Mouse (Mus musculus): ENCODE data around the gene Shisa8. TPM values are rescaled to one million over a fixed set of nuclear protein-coding genes. Genes with fewer than 3 reads are reported as not detected.

Gene Shisa8
- total and polyA plus RNA-seq, 2 experiments from 2014 or later = 2.7 to 6.3 TPM

DNA sequence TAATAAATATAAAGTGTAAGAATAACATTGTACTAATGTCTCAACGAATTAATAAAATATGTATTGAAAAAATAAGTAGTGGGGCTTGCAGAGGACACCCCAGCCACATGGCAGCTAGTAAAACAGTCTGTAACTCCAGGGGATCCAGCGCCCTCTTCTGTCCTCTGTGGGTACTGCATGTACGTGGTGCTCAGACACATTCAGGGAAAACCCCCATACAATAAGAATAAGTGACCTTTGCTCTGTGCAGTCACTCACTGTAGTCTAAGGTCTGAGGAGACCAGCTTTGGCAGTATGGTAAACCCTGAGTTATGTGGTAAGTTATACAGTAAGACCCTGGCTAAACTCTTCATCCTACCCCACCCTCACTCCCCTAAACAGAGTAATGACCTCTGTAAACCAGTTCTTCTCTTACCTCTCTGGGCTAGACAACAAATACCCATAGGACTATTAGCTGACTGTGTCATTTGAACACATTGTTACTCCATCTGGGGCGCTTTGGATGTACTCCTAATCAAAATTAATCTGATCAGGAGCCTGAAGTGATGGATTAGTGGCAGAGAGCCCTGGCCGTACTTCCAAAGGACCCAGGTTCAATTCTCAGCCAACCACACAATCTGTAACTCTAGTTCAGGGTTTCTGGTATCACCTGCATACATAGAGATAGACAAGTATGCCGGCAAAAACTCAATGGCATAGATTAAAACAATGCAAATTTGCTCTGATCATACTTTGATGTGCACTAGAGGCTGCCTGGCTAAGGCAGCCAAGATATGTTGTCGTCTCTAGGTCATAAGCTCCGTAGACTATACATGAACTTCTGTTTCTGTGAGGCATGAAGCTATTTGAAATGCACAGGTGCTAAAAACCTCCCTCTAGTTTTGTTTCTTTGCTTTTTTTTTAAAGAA, 47.0 kb downstream of the Shisa8 start:
- DNase-seq = peak; percentile 79
- H3K4me2 ChIP-seq (ENCODE audit: low read depth) = no peak overlapping the region
- no peak overlapping the region for H3K4me3 ChIP-seq (ENCODE audit: low read depth, low read length)
- 51% methylated on average over 8 of the region's 8 CpGs for WGBS
- peak; percentile 91 for TF ChIP-seq CTCF (IDR thresholded peaks at IDR 0.05; ENCODE audit: low read depth)
- no peaks in the 10 kb centered on the region for H3K27me3 ChIP-seq (ENCODE audit: insufficient read depth, low read length)
- no peak overlapping the region for H3K9ac ChIP-seq
- H3K27ac ChIP-seq (ENCODE audit: low read depth, low read length) = no peak overlapping the region; the same call in 1 of the 2 replicates
- peaks cover 8% of the 10 kb centered on the region for H3K36me3 ChIP-seq (ENCODE audit: insufficient read depth)
- no peaks in the 10 kb centered on the region for H3K4me1 ChIP-seq (ENCODE audit: insufficient read depth)
- ATAC-seq = peak; percentile 58
- no peaks in the 10 kb centered on the region for H3K9me3 ChIP-seq (ENCODE audit: low read length)

DNA sequence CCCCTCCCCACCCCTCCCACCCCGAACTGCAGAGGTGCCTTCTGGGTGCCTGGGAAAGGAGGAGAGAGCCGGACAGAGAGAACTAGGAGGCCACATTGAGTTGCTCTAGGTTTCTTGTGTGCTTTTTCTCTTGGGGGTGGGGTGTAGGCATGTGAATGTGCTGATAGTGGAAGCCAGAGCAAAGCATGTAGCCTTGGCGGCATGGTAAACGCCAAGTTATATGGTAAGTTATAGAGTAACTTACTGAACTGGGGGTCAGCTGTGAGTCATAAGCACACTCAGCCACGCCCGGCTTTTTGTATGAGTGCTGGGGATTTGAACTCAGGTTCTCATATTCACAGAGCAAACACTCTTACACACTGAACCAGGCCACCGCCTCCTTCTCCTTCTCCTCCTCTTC, 48.1 kb downstream of the Shisa8 start:
- Histone ChIP-seq H3K4me3 (ENCODE audit: low read depth, low read length) (no peak overlapping the region), H3K27me3 (ENCODE audit: insufficient read depth, low read length) (no peaks in the 10 kb centered on the region), H3K36me3 (ENCODE audit: insufficient read depth) (no peaks in the 10 kb centered on the region), H3K9me3 (ENCODE audit: low read length) (no peaks in the 10 kb centered on the region), H3K4me2 (ENCODE audit: low read depth) (no peak overlapping the region), H3K9ac (no peak overlapping the region), H3K4me1 (ENCODE audit: insufficient read depth) (no peaks in the 10 kb centered on the region), H3K27ac (ENCODE audit: low read depth, low read length) (no peak overlapping the region)
- DNase-seq = no peak
- no peak for TF ChIP-seq CTCF (IDR thresholded peaks at IDR 0.05; ENCODE audit: low read depth)
- ATAC-seq = no peak
- 82% methylated on average over 7 of the region's 7 CpGs for WGBS

DNA sequence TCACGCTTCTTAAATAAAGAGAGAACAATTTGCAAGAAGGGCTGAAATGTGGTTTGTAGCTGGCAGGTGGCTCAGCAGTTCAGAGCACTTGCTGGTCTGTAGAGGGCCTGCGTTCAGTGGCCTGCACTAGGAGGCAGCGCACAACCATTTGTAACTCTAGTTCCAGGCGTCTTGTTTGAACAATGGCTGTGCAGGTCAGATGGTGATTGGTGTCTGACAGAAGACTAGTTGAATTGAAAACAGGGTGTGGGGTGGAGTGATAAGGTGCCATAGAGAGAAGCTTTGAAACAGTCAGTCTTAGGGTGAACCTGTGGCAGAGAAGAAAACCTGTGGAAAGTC, 48.6 kb downstream of the Shisa8 start:
- no peak overlapping the region for H3K27ac ChIP-seq (ENCODE audit: low read depth, low read length)

DNA sequence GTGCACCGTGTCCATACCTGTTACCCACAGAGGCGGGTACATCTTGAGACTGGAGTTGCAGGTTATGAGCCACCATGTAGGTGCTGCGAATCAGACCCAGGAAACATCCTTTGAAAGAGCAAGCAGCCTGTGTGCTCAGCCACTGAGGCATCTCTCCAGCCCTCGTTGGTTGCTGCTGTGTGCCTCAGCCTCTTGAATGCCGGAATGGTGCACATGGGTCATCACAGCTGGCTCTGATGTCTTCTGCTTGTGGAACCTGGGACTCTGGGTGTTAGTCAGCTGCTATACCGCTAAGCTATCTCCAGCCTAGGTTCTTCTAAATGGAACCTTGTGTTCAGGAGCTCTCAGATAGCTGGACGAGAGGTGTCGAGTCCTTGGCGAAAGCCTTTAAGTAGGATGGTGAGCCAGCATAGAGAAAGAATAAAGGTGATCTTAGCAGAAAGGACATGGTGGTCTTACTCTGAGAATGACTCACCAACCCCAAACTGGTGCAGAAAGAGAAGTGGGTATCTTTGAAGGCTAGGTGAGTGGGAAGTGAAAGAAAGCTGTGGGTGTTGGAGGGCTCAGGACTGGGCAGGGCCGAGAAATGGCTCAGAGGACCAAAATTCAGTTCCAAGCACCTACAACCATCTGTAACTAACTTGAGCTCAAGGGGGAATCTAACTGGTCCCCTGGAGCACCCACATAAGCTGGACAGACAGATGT, 49.1 kb downstream of the Shisa8 start:
- TF ChIP-seq CTCF (IDR thresholded peaks at IDR 0.05; ENCODE audit: low read depth) = no peak
- Histone ChIP-seq H3K27me3 (ENCODE audit: insufficient read depth, low read length) (no peaks in the 10 kb centered on the region), H3K9me3 (ENCODE audit: low read length) (no peaks in the 10 kb centered on the region), H3K4me2 (ENCODE audit: low read depth) (no peak overlapping the region), H3K4me1 (ENCODE audit: insufficient read depth) (no peaks in the 10 kb centered on the region), H3K36me3 (ENCODE audit: insufficient read depth) (no peaks in the 10 kb centered on the region), H3K27ac (ENCODE audit: low read depth, low read length) (no peak overlapping the region), H3K9ac (no peak overlapping the region), H3K4me3 (ENCODE audit: low read depth, low read length) (no peak overlapping the region)
- ATAC-seq (no peak), DNase-seq (no peak)
- 83% methylated on average over 10 of the region's 10 CpGs for WGBS

More for the DNA sequence above, 48.6 kb downstream of the Shisa8 start:
- Histone ChIP-seq H3K36me3 (ENCODE audit: insufficient read depth) (no peaks in the 10 kb centered on the region), H3K9me3 (ENCODE audit: low read length) (no peaks in the 10 kb centered on the region), H3K4me1 (ENCODE audit: insufficient read depth) (no peaks in the 10 kb centered on the region), H3K27me3 (ENCODE audit: insufficient read depth, low read length) (no peaks in the 10 kb centered on the region), H3K4me2 (ENCODE audit: low read depth) (no peak overlapping the region), H3K9ac (no peak overlapping the region), H3K4me3 (ENCODE audit: low read depth, low read length) (no peak overlapping the region)
- 52% methylated on average over 4 of the region's 4 CpGs for WGBS
- DNase-seq (no peak), ATAC-seq (no peak)
- no peak for TF ChIP-seq CTCF (IDR thresholded peaks at IDR 0.05; ENCODE audit: low read depth)

- no peaks in the 10 kb centered on the region for H3K4me1 ChIP-seq (ENCODE audit: insufficient read depth)
- no peak for TF ChIP-seq CTCF (IDR thresholded peaks at IDR 0.05; ENCODE audit: low read depth)
- H3K9me3 ChIP-seq (ENCODE audit: low read length) = no peaks in the 10 kb centered on the region
- WGBS = 83% methylated on average over 12 of the region's 12 CpGs
- H3K27me3 ChIP-seq (ENCODE audit: insufficient read depth, low read length) = no peaks in the 10 kb centered on the region
- H3K4me3 ChIP-seq (ENCODE audit: low read depth, low read length) = no peak overlapping the region
- no peak overlapping the region for H3K9ac ChIP-seq
- no peak overlapping the region for H3K27ac ChIP-seq (ENCODE audit: low read depth, low read length)
- no peaks in the 10 kb centered on the region for H3K36me3 ChIP-seq (ENCODE audit: insufficient read depth)
- no peak overlapping the region for H3K4me2 ChIP-seq (ENCODE audit: low read depth)
- ATAC-seq = no peak
- DNase-seq = no peak
These were observed 50.5 kb downstream of the Shisa8 start for GRCm38 (mm10) chr15:82161965-82162600.

GRCm38 (mm10) chr15:82160731-82161640, 51.6 kb downstream of the Shisa8 start:
- WGBS = 80% methylated on average over 11 of the region's 11 CpGs
- Histone ChIP-seq H3K9me3 (ENCODE audit: low read length) (no peaks in the 10 kb centered on the region), H3K4me1 (ENCODE audit: insufficient read depth) (no peaks in the 10 kb centered on the region), H3K9ac (no peak overlapping the region), H3K27me3 (ENCODE audit: insufficient read depth, low read length) (no peaks in the 10 kb centered on the region), H3K36me3 (ENCODE audit: insufficient read depth) (no peaks in the 10 kb centered on the region), H3K27ac (ENCODE audit: low read depth, low read length) (no peak overlapping the region), H3K4me2 (ENCODE audit: low read depth) (no peak overlapping the region), H3K4me3 (ENCODE audit: low read depth, low read length) (no peak overlapping the region)
- ATAC-seq = no peak
- DNase-seq = no peak
- no peak for TF ChIP-seq CTCF (IDR thresholded peaks at IDR 0.05; ENCODE audit: low read depth)
